Mouse (Mus musculus) gastrocnemius, adult 8-10 months (tissue): ENCODE measurements around the gene Cds2. TPM values are rescaled to one million over a fixed set of nuclear protein-coding genes. Genes with fewer than 3 reads are reported as not detected.
"Not testable (repeated sequence)": the region's sequence is repeated elsewhere in the genome, so short reads cannot be mapped to it uniquely, and the experiment has no call there.

ENCODE experiments used
- DNase-seq, 2 experiments: peaks; one replicate each; pipeline ENCODE4 v3.0.0; 2022; ENCODE audit warnings: low spot score in 2 of 2
- total RNA-seq, 4 experiments: library from RNA; stranded (reverse); gene quantifications; 2 replicates each; pipeline ENCODE4 v1.2.4; 2022

The Cds2 gene
- total RNA-seq, result 10 to 100 TPM; 13.4 to 20.7 (median 15.7) TPM

DNA sequence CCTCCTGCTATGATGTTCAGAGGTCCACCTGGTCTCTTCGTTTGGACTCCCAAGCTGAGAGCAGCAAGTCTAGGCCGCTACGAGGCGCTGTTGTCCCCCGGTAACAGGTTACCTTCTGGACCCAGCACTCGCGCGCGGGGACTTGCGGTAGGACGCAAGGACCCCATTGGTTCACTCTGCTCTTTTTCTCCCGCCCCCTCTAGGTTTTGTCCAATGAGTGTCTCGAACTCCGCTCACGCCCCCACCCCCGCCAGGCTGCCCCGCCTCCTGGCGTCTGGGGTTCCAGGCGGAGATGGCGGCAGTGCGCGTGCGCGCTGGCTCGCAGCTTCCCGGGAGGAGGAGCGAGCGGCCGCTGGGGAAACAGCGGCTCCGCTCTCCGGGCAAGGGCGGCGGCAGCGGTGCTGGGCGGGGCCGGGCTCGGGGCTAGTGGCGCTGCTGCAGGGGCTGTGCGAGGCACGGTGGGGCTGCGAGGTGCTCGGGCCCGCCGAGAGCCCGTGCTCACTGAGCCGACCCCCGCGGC lies at the start of gene Cds2:
Cds2 (plus strand) TSS at position 270 of the 520 bp plus-strand sequence.
- peak; percentile 98 to 99 for DNase-seq

- peak; percentile 9 to 15 for DNase-seq
Measured at GRCm38 (mm10) chr2:132221611-132222073, 41.3 kb upstream of the Cds2 start.

GRCm38 (mm10) chr2:132224359-132224758 lies 38.6 kb upstream of the Cds2 start:
- DNase-seq, result no peak

- DNase-seq, result no peak
Measured at GRCm38 (mm10) chr2:132232413-132232945, 30.5 kb upstream of the Cds2 start.

GRCm38 (mm10) chr2:132233985-132234765 lies 28.8 kb upstream of the Cds2 start:
- no peak for DNase-seq

- DNase-seq, result no peak
Measured at GRCm38 (mm10) chr2:132235291-132235690, 27.7 kb upstream of the Cds2 start.

- no peak for DNase-seq
Measured at GRCm38 (mm10) chr2:132235975-132236374, 27.0 kb upstream of the Cds2 start.

DNA sequence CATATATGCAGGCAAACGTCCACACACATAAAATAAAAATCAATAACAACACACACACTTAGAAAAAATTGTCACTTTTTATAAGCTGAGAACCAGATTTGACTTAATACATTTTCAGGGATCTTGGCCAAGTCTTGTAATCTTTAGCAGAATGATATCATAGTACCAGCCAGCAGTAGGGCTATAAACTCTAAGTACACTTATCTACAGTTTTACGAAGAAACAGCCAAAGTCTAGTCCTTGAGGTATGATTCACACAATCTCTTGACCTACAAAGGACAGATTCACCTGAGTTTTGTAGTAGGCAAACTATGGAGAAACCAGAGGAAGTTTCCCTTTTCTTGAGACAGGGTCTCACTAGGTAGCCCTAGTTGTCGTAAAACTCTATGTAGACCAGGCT lies 23.5 kb upstream of the Cds2 start:
- not testable (repeated sequence) for DNase-seq

DNA sequence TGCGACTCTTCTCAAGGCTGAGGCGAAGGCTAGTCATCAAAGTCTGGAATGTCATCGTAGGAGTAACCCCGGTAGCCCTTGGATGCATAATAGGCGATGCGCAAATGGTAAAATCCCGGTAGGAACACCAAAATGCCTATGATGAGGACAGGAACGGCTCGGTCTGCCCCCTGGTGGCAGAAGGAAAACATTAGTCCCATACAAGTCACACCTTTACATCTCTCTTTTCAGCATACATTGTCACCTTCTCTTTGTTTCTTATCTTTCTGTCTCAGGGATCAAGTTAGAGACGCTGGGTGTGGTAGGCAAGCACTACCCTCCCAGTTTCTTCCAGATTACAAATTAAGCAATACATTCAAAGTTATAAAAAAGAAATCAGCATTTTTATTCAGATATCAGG lies 22.5 kb upstream of the Cds2 start:
- peak; percentile 20 to 23 for DNase-seq

DNA sequence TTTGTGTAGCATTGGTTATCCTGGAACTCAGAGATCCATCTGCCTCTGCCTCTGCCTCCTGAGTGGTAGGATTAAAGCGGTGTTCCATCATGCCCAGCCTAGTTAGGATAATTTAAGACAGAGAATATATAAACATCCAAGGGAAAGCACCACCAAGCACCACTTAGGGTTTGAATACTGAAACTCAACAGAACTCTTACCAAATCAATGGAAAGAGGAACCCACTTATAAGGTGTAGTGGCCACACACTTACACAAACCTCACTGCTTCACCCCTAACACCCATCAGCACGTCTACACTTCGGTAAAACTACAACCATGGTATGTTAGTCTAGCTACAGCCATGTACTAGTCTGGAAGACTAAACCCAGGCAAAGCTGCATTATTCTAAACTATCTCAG lies 19.6 kb upstream of the Cds2 start:
- no peak for DNase-seq

DNA sequence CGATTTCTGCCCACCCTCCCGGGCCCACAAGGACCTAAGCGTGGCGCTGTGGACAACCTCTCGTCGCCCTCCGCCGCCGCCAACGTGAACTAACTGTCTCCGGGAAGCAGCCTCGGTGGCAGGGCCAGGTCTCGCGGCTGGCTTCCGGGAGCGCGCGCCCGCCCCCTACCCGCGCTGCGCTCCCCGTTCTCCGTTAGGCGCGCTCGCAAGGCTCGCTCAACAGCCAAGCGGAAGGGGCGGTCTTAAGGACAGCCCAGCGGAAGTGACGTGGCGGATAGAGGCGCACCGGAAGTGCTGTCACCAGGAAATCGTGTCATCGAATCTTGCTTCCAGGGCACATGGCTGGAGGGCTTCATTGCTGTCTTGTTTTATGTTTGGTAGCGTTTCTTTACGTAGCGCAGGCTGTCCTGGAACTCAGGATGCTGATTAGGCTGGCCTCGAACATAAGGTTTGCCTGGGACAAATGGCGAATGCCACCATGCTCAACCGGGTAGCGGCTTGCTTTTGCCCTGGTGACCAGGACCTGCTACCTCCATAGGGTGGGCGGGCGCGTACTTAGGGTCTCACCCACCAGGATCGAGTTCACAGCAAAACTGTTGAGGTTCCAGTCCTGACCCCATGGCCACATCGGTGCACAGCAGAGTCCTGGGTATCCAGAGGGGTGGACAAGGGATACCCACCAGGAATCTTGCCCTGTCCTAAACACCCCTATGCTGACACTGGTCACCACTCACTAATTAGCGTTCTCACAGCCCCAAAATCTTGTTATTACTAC lies 15.2 kb upstream of the Cds2 start, which contains the start of gene Tmem230:
Tmem230 (minus strand) TSS at position 269 of the 775 bp plus-strand sequence.
- peak; percentile 92 to 93 for DNase-seq

- DNase-seq, result no peak
Measured at GRCm38 (mm10) chr2:132251911-132252310, 11.0 kb upstream of the Cds2 start.

- peak; percentile 94 to 96 for DNase-seq
Measured at GRCm38 (mm10) chr2:132252542-132253528, 10.1 kb upstream of the Cds2 start, which contains the start of gene Pcna. TSS of gene Pcna (minus strand) at chr2:132253314.

- DNase-seq, result no peak
Measured at GRCm38 (mm10) chr2:132253603-132254002, 9.3 kb upstream of the Cds2 start.

- no peak for DNase-seq
Measured at GRCm38 (mm10) chr2:132257350-132258068, 5.4 kb upstream of the Cds2 start.

DNA sequence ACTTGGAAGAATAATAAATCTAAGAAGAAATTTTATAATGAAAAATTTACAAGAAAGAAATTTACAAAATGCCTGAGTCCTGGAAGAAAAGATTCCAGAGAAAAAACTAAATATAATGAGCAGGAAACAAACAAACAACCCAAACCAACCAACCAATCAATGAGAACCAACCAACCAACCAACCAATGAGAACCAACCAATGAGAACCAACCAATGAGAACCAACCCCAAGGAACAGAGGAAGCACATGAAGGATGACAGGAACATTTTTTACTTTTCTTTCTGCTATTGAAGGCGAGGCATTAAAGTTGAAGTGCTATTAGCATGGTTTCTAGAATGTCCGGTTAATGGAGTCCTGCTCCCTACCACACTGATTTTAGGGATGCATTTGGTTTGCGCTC lies 2.3 kb upstream of the Cds2 start:
- DNase-seq, result no peak

- no peak for DNase-seq
Measured at GRCm38 (mm10) chr2:132262175-132262574, 773 bp upstream of the Cds2 start.

DNA sequence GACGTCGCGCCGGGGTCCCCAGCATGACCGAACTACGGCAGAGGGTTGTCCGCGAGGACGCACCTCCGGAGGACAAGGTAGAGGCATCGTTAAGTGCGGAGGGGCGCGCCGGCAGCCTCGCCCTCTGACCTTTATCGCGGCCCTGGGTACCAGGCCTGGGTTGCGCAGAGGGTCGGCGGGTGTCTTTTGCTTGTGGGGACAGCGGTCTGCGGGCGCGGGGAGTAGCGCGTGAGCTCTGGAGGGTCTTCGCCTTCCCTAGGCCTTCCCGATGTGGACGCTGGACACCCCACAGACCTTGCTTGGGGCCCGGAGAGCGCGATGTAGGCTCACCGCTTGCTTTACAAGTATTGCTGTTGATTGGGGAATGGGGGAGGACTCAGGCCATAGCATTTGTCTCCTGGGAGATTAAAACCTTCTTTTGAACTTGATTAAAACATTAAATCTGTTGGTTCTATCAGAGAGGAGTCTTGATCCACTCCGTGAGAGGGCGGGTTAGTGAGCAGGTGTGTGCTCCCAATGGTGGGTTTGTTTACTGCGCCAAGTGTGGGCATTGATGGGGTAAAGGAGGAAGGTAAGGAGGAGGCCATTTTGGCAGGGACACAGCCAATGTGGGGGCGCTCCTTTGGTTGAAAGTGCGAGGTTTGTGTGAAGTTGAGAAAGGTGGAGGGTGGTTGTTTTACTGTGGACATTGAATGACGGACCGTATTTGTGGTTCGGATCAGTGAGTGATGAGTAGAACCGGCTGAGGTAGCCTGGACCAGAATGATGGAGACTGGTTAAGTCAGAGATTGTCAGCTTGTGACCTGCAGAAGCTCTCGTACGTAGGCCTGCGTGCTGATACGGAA lies 695 bp downstream of the Cds2 start:
- no peak for DNase-seq

GRCm38 (mm10) chr2:132264266-132264710 lies 1.3 kb downstream of the Cds2 start:
- no peak for DNase-seq
